Mouse (Mus musculus): ENCODE data around the gene Desi2. TPM values are rescaled to one million over a fixed set of nuclear protein-coding genes. Genes with fewer than 3 reads are reported as not detected.
"Not testable (repeated sequence)": the region's sequence is repeated elsewhere in the genome, so short reads cannot be mapped to it uniquely, and the experiment has no call there.

Desi2 gene
- 19.5 and 23.5 TPM in 2 replicates for total RNA-seq (2021)
- long read RNA-seq, experiment 1, full-length matches to known transcripts, result 24 of 36 reads
- long read RNA-seq, experiment 1, partial matches to known transcripts, result 2 of 36 reads
- long read RNA-seq, experiment 1, other reads (novel, unspliced or antisense), result 10 of 36 reads
- long read RNA-seq, experiment 2, full-length matches to known transcripts, result 15 of 20 reads
- long read RNA-seq, experiment 2, partial matches to known transcripts, result 0 of 20 reads
- long read RNA-seq, experiment 2, other reads (novel, unspliced or antisense), result 5 of 20 reads

DNA sequence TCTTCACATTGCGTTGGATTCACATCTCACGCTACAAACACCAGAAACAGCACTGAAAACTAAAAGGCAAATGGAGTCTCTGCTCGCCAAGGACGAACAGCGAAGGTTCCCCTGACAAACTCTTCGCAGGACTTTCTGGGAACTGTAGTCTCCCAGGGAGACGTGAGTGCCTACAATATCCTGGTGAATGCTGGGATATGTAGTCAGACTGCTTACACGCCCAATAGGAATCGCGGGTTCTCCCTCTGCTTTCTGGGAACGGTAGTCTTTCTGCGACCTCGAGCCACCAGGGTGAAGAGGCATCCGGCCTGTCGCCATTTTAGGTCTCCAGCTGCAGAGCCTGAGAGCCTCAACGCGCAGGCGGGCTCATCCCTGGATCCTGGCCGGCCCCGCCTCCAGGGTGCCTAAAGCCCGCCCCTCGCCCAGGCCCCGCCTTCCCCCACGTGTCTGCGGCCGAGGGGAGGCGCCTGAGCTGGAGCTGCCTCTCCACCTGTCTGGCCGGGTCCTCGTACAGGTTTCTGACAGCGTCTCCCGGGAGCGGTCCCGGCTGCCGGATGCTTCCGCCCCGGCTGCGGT, at the start of gene Desi2:
Gene Desi2 (plus strand): TSS at position 202 of the 576 bp plus-strand sequence.
- peak; percentile 96 for DNase-seq

GRCm38 (mm10) chr1:178146513-178146912, 40.7 kb upstream of the Desi2 start:
- DNase-seq, result not testable (repeated sequence)

- peak; percentile 28 for DNase-seq
Measured at GRCm38 (mm10) chr1:178146915-178147314, 40.3 kb upstream of the Desi2 start.

DNA sequence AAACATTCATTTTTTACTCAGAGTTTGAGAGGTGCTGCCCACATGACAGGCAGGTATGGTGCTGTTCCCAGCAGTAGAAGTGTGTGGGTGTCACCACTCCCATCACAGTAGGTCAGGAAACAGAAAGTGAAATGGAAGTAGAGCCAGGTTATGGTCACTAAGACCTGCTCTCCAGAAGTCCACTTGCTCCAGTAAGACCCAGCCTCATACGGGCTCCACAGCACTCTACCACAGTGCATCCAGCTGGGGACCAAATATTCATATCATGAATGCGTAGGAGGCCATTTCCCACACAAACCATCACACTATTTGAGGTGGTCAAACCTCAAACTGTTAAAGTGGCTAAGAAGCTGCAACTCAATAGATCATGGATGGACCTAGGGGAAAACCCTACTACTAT, 5.0 kb upstream of the Desi2 start:
- no peak for DNase-seq

GRCm38 (mm10) chr1:178185591-178185990, 1.6 kb upstream of the Desi2 start:
- no peak for DNase-seq

- DNase-seq, result not testable (repeated sequence)
Measured at GRCm38 (mm10) chr1:178187810-178188209, 593 bp downstream of the Desi2 start.

DNA sequence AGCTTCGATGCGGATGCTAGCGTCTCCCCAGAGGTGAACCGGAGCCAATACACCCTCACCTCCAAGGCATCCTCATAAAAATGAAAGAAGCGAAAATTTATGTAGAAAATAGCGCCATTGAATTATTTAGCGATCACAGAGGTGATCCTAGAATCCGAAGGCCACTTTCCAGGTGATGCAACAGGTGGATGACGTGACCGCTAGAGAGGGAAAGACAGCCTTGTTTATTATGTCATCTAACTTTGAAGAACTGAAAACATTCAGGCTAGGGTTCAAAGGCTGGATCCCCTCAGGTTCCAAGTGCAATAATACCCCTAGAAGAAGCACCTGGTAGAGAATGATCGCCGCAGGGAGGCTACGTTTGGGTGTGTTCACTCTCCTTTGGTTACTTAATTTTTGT, 1.2 kb downstream of the Desi2 start:
- peak; percentile 13 for DNase-seq

- peak; percentile 32 for DNase-seq
Measured at GRCm38 (mm10) chr1:178205701-178206325, 18.6 kb downstream of the Desi2 start.

DNA sequence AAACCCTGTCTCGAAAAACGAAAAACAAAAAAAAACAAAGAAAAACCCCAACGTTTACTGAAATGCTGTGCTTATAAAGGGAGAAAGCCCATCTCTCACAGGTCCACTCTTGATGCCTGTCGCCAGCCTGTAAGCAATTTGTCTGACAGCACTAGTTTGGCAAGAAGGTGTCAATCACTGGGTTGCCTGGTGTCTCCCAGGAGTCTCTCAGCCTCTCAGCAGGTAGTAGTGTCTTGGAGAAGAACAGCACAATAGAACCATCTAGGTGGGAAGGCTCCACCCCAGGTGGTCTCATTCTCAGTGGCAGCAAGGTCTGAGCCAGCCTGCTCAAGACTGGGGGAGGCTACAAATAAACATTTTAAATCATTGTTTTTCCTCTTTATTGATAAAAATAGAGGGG, 20.6 kb downstream of the Desi2 start:
- DNase-seq, result not testable (repeated sequence)

GRCm38 (mm10) chr1:178209966-178210365, 22.7 kb downstream of the Desi2 start:
- no peak for DNase-seq

- DNase-seq, result no peak
Measured at GRCm38 (mm10) chr1:178217157-178217556, 29.9 kb downstream of the Desi2 start.

DNA sequence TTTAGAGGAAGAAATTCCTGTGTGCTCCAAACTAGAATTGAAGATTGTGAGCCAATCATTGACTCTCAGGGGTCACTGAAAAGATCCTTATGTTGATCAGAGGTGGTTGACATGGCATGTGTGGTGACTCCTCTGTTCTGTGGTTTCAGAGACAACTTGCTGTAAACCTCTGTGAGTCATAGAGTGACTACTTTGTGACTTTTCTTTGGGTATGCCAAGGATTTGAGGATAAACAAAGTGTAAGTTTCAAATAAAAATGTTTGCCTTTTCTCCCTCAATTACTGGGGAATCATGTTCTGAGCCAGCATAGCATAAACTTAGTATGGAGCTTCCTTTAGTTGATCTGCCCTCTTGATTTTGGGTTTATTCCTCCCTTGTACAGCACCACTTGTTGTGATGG, 31.1 kb downstream of the Desi2 start:
- DNase-seq, result no peak

GRCm38 (mm10) chr1:178219166-178220077, 32.2 kb downstream of the Desi2 start:
- no peak for DNase-seq

- not testable (repeated sequence) for DNase-seq
Measured at GRCm38 (mm10) chr1:178228888-178229287, 41.7 kb downstream of the Desi2 start.

DNA sequence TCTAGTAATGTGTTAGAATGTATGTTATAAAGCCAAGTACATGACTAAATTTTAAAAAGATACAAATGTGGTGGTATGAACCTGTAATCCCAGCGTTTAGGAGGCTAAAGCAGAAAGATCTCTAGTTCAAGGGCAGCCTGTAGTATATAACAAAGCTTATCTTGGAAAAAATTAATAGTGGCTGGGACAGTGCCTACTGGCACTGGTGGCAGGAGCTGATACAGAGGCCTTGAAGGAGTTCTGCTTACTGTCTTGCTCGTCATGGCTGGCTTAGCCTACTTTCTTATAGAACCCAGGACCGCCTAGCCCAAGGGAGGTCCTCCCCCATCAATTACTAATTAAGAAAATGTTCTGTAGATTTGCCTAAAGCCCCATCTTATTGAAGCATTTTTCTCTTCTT, 46.9 kb downstream of the Desi2 start:
- no peak for DNase-seq

DNA sequence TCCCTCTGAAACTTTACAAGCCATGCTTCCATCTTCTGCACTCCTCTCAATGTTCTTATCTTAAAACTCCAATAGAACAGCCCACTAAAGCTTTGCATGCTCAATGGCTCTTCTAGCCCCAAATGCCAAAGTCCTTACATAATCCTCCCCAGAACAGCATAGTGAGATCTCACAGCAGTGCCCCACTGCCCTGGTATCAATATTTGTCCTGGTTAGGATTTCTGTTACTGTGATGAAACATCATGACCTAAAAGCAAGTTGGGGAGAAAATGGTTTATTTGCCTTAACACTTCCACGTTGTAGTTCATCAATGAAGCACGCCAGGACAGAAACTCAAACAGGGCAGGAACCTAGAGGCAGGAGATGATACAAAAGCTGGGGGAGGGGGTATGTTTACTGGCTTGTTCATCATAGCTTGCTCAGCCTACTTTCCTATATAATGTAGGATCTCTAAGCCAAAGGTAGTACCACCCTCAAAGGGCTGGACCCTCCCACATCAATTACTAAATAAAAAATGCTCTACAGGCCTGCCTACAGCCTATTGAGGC, 48.8 kb downstream of the Desi2 start:
- DNase-seq, result no peak

GRCm38 (mm10) chr1:178238676-178239075, 51.5 kb downstream of the Desi2 start:
- DNase-seq, result no peak

- peak; percentile 19 for DNase-seq
Measured at GRCm38 (mm10) chr1:178241884-178242508, 54.8 kb downstream of the Desi2 start.

GRCm38 (mm10) chr1:178248107-178248820, 61.0 kb downstream of the Desi2 start:
- DNase-seq, result no peak

- DNase-seq, result no peak
Measured at GRCm38 (mm10) chr1:178254598-178254997, 67.4 kb downstream of the Desi2 start.

DNA sequence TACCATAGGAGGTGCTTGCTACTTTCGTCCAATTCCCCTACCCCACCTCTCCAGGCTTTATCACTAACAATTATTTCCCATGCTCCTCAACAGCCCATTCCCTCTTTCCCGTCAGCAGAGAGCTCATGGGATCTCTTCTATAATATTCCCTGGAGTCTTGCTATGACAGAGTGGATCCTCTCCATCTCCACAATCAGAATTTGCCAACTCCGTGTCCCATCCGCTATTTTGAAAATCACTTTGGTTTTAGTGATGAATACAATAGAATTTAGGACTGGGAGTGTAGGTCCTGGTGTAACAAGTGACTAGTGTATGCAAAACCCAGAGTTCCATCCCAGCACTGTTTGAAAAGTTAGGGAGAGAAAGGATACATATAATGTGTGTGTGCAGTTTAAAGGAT, 69.1 kb downstream of the Desi2 start:
- DNase-seq, result no peak
